Mouse (Mus musculus) lung, embryonic 16.5 days (tissue): ENCODE measurements around the gene Cldn18. TPM values are rescaled to one million over a fixed set of nuclear protein-coding genes. Genes with fewer than 3 reads are reported as not detected.
A peak's percentile ranks its signal among the peaks of the same experiment; 100 is the strongest.

Source experiments
- ATAC-seq: fragments of 200-750 bp; cut with Nextera tagmentation; 2 replicates; pipeline ENCODE4 v1.8.0; 2017; ENCODE audit warnings: low read depth, mild to moderate bottlenecking, moderate library complexity
- H3K27ac ChIP-seq: fragments of 300-500 bp; sonication (generic); 2 replicates; pipeline ENCODE4 v1.5.1; 2014; ENCODE audit warnings: mild to moderate bottlenecking, control low read depth, low read length
- H3K27me3 ChIP-seq: fragments of 300-500 bp; sonication (generic); 2 replicates; pipeline ENCODE4 v1.6.1; 2014; ENCODE audit warnings: low read depth, low read length, mixed read lengths; ENCODE audit not compliant: control insufficient read depth, insufficient read depth
- H3K36me3 ChIP-seq: fragments of 300-500 bp; sonication (generic); 2 replicates; pipeline ENCODE4 v1.6.1; 2014; ENCODE audit warnings: low read length; ENCODE audit not compliant: control insufficient read depth, insufficient read depth
- H3K4me1 ChIP-seq: fragments of 300-500 bp; sonication (generic); replicated peaks from 2 replicates; pipeline ENCODE4 v1.6.1; 2014; ENCODE audit warnings: low read length, mixed read lengths; ENCODE audit not compliant: control insufficient read depth, insufficient read depth
- H3K4me2 ChIP-seq: fragments of 300-500 bp; sonication (generic); 2 replicates; pipeline ENCODE4 v1.6.1; 2014; ENCODE audit warnings: low read depth, low read length, control low read depth
- H3K4me3 ChIP-seq: fragments of 300-500 bp; sonication (generic); 2 replicates; pipeline ENCODE4 v1.5.1; 2014; ENCODE audit warnings: mild to moderate bottlenecking, low read length, control low read depth
- H3K9ac ChIP-seq: fragments of 300-500 bp; sonication (generic); 2 replicates; pipeline ENCODE4 v1.6.1; 2014; ENCODE audit warnings: low read length, control low read depth
- H3K9me3 ChIP-seq: fragments of 300-500 bp; sonication (generic); 2 replicates; pipeline ENCODE4 v1.6.1; 2016; ENCODE audit warnings: low read length; ENCODE audit not compliant: control insufficient read depth
- WGBS: fragments of 180-500 bp; shearing (Covaris S2); extraction: QIAGEN DNeasy Blood & Tissue Kit; methylation state at CpG from one replicate; pipeline ENCODE4 v1.1.7; 2014; 5-methylcytosine and 5-hydroxymethylcytosine counted together
- polyA plus RNA-seq: library from polyadenylated mRNA; unstranded; fragments of >200 nt; fragmentation: Nextera tagmentation; extraction: Ambion mirVana; gene quantifications from 2 replicates; pipeline ENCODE4 v1.2.1, GENCODE M21; 2015

Cldn18 gene
- 431 and 463 TPM in 2 replicates for polyA plus RNA-seq

DNA sequence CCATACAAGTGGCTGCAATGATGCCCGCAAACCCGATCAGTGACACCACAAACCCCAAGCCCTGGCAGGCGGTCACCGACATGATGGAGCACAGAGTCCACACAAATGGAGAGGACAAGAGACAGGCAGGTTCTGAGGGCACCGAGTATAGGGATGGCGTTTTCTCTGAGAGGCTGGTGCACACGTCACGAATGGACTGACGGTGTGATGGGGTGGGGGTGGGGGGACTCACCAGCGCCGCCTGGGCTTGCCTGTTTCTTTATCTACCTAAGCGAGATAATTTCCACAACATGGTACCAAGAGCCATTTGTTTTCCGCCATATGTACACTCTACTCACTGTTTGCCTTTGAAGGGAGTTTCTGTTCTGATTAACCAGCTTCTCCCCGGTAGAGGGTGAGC is at the start of gene Cldn18:
Cldn18 (minus strand) TSS at position 134 of the 400 bp plus-strand sequence.
- H3K4me2 ChIP-seq, result no peak within 1 kb of the TSS
- no peaks in the 10 kb centered on the region for H3K27me3 ChIP-seq
- no peak within 1 kb of the TSS for H3K4me3 ChIP-seq
- WGBS, result 74% methylated on average over 14 of the region's 14 CpGs
- ATAC-seq, result no peak
- H3K9me3 ChIP-seq, result no peaks in the 10 kb centered on the region
- no peaks in the 10 kb centered on the region for H3K36me3 ChIP-seq
- H3K9ac ChIP-seq, result no peak within 1 kb of the TSS
- peak within 1 kb of the TSS; percentile 91 for H3K27ac ChIP-seq
- peaks cover 8% of the 10 kb centered on the region for H3K4me1 ChIP-seq

DNA sequence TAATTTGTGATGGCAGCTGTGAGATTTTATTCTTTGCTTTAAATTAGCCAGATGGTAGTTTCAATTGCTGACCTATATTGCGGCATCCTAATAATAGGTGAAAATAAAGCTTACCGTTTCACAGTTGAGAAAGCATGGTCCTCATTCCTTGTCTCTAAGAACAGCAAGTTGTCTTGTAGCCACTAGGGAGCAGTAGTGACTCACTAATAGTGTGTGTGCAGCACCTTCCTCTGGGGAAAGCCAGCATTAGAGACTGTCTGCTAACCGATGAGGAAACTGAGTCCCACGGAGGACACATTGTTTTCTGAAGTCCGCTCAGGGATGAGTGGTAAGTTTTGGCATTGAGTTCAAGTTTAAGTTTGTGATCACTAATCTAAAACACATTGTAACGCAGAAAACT is 46.5 kb upstream of the Cldn18 start:
- Histone ChIP-seq H3K4me3 (no peak overlapping the region), H3K4me1 (no peaks in the 10 kb centered on the region), H3K27me3 (no peaks in the 10 kb centered on the region), H3K9ac (no peak overlapping the region), H3K27ac (no peak overlapping the region), H3K9me3 (no peaks in the 10 kb centered on the region), H3K4me2 (no peak overlapping the region), H3K36me3 (no peaks in the 10 kb centered on the region)
- 72% methylated on average over 6 of the region's 6 CpGs for WGBS
- no peak for ATAC-seq

- no peaks in the 10 kb centered on the region for H3K36me3 ChIP-seq
- no peaks in the 10 kb centered on the region for H3K9me3 ChIP-seq
- no peak overlapping the region for H3K4me2 ChIP-seq
- no peaks in the 10 kb centered on the region for H3K4me1 ChIP-seq
- no peak overlapping the region for H3K27ac ChIP-seq
- no peaks in the 10 kb centered on the region for H3K27me3 ChIP-seq
- 71% methylated on average over 4 of the region's 4 CpGs for WGBS
- H3K9ac ChIP-seq, result no peak overlapping the region
- no peak for ATAC-seq
- no peak overlapping the region for H3K4me3 ChIP-seq
These were observed 33.2 kb upstream of the Cldn18 start for GRCm38 (mm10) chr9:99750272-99750671.

- H3K9me3 ChIP-seq, result no peaks in the 10 kb centered on the region
- no peaks in the 10 kb centered on the region for H3K4me1 ChIP-seq
- H3K9ac ChIP-seq, result no peak overlapping the region
- WGBS, result 83% methylated on average over 1 of the region's 1 CpGs
- ATAC-seq, result no peak
- no peak overlapping the region for H3K27ac ChIP-seq
- H3K36me3 ChIP-seq, result no peaks in the 10 kb centered on the region
- H3K27me3 ChIP-seq, result no peaks in the 10 kb centered on the region
- no peak overlapping the region for H3K4me2 ChIP-seq
- no peak overlapping the region for H3K4me3 ChIP-seq
These were observed 31.2 kb upstream of the Cldn18 start for GRCm38 (mm10) chr9:99748279-99748678.

DNA sequence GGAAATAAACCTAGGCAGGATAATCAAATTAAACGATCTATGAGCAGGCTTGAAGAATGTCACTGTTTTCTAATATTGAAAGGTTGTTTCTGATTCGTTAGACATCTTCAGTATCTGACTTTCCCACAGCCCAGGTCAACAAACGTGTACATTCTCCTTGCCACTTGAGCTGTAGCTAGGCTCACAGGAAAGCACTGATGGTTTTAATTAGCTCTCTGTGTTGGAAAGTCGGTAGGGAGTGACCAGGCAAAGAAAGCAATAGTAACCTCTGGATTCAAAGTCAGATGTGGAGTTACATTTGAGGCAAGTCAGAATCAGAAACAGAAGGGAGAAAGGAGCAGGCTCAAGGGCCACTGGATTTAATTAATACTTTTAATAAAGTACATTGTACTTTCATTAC is 30.7 kb upstream of the Cldn18 start:
- H3K9me3 ChIP-seq, result no peaks in the 10 kb centered on the region
- no peak overlapping the region for H3K27ac ChIP-seq
- H3K36me3 ChIP-seq, result no peaks in the 10 kb centered on the region
- ATAC-seq, result no peak
- no peak overlapping the region for H3K9ac ChIP-seq
- H3K4me2 ChIP-seq, result no peak overlapping the region
- H3K4me1 ChIP-seq, result no peaks in the 10 kb centered on the region
- no peak overlapping the region for H3K4me3 ChIP-seq
- WGBS, result 54% methylated on average over 4 of the region's 4 CpGs
- H3K27me3 ChIP-seq, result no peaks in the 10 kb centered on the region

- Histone ChIP-seq H3K27me3 (no peaks in the 10 kb centered on the region), H3K4me3 (no peak overlapping the region), H3K4me2 (no peak overlapping the region), H3K9ac (no peak overlapping the region), H3K4me1 (no peaks in the 10 kb centered on the region), H3K9me3 (no peaks in the 10 kb centered on the region), H3K36me3 (no peaks in the 10 kb centered on the region), H3K27ac (no peak overlapping the region)
- no peak for ATAC-seq
- WGBS, result 87% methylated on average over 5 of the region's 5 CpGs
These were observed 27.5 kb upstream of the Cldn18 start for GRCm38 (mm10) chr9:99744548-99744947.

GRCm38 (mm10) chr9:99729943-99730646 is 13.0 kb upstream of the Cldn18 start:
- peak; percentile 86 for ATAC-seq
- Histone ChIP-seq H3K4me3 (no peak overlapping the region), H3K36me3 (no peaks in the 10 kb centered on the region), H3K4me1 (0 out of 2 replicates have a peak, but pooled peaks cover 2% of the 10 kb centered on the region), H3K27ac (no peak overlapping the region), H3K9ac (no peak overlapping the region), H3K27me3 (no peaks in the 10 kb centered on the region), H3K9me3 (no peaks in the 10 kb centered on the region), H3K4me2 (no peak overlapping the region)
- 35% methylated on average over 15 of the region's 15 CpGs for WGBS

- Histone ChIP-seq H3K9me3 (no peaks in the 10 kb centered on the region), H3K27me3 (no peaks in the 10 kb centered on the region), H3K4me3 (no peak overlapping the region), H3K27ac (peak overlapping the region; percentile 50; the same call in 1 of the 2 replicates), H3K4me2 (peak overlapping the region; percentile 28), H3K4me1 (0 out of 2 replicates have a peak, but pooled peaks cover 2% of the 10 kb centered on the region), H3K9ac (no peak overlapping the region), H3K36me3 (no peaks in the 10 kb centered on the region)
- 23% methylated on average over 11 of the region's 11 CpGs for WGBS
- no peak for ATAC-seq
These were observed 10.8 kb upstream of the Cldn18 start for GRCm38 (mm10) chr9:99727819-99728218.

- Histone ChIP-seq H3K27me3 (no peaks in the 10 kb centered on the region), H3K4me2 (peak overlapping the region; percentile 31), H3K9me3 (no peaks in the 10 kb centered on the region), H3K4me3 (no peak overlapping the region), H3K4me1 (0 out of 2 replicates have a peak, but pooled peaks cover 2% of the 10 kb centered on the region), H3K27ac (peak overlapping the region; percentile 95), H3K9ac (no peak overlapping the region), H3K36me3 (no peaks in the 10 kb centered on the region)
- 33% methylated on average over 8 of the region's 8 CpGs for WGBS
- ATAC-seq, result peak; percentile 67
These were observed 8.2 kb upstream of the Cldn18 start for GRCm38 (mm10) chr9:99725278-99725677.
